Comparison of ENCODE assay signal across 17 mouse cellular contexts in genomic region chr3:84218498-84218897, GRCm38 (mm10). TPM values are rescaled to one million over a fixed set of nuclear protein-coding genes. Genes with fewer than 3 reads are reported as not detected.
DNase-seq lines count a peak whose midpoint lies in the region; ATAC-seq and TF ChIP-seq lines count a peak whose summit lies in the region.
"Had no signal": no experiment of that assay in that cellular context is flagged by ENCODE, and none has a peak within 500 bp of the region (broad histone marks: within the 10 kb centered on the region; RNA-seq: fewer than 3 reads in every experiment).

No protein-coding gene starts in this region.

- no peak for DNase-seq in neural tube, embryonic 11.5 days (ENCODE audit: low spot score)
- no peak for DNase-seq in neural tube, embryonic 10.5 days (ENCODE audit: extremely low spot score, low spot score)
- DNase-seq in midbrain, embryonic 10.5 days (ENCODE audit: low spot score), result no peak
- no peak for DNase-seq in thymus, postnatal 36 days
- no peak for DNase-seq in lung, adult 2 months
- no peak for DNase-seq in liver, postnatal 0 days
- DNase-seq: adrenal gland, postnatal 25 days; cerebellum, adult 11 months; right cerebral cortex, adult 18-20 months had no signal

- no peak for TF ChIP-seq POLR2A in lung, adult 2 months (IDR thresholded peaks at IDR 0.05; ENCODE audit: borderline replicate concordance, extremely low read depth, low read depth, low read length)

- H3K9ac ChIP-seq in neural tube, embryonic 11.5 days (ENCODE audit: low read length), result no peak overlapping the region
- peak overlapping the region; percentile 64; the same call in 1 of the 2 replicates for H3K9ac ChIP-seq in forebrain, embryonic 15.5 days (replicated peaks)
- no peak overlapping the region for H3K9ac ChIP-seq in kidney, embryonic 15.5 days
- no peak overlapping the region for H3K9ac ChIP-seq in liver, postnatal 0 days (replicated peaks)
- H3K9ac ChIP-seq: heart, embryonic 15.5 days; limb, embryonic 15.5 days; stomach, embryonic 15.5 days had no signal

- H3K36me3 ChIP-seq in neural tube, embryonic 11.5 days (ENCODE audit: control insufficient read depth, insufficient read depth, low read length), result no peaks in the 10 kb centered on the region
- H3K36me3 ChIP-seq in forebrain, embryonic 15.5 days, result no peaks in the 10 kb centered on the region
- H3K36me3 ChIP-seq in midbrain, embryonic 10.5 days, result no peaks in the 10 kb centered on the region
- H3K36me3 ChIP-seq in kidney, embryonic 15.5 days, result no peaks in the 10 kb centered on the region
- no peaks in the 10 kb centered on the region for H3K36me3 ChIP-seq in liver, postnatal 0 days (replicated peaks; ENCODE audit: insufficient read depth, low read length)
- H3K36me3 ChIP-seq: heart, embryonic 15.5 days; limb, embryonic 15.5 days; stomach, embryonic 15.5 days had no signal

- H3K27me3 ChIP-seq in neural tube, embryonic 11.5 days (ENCODE audit: control insufficient read depth, insufficient read depth, low read length), result no peaks in the 10 kb centered on the region
- H3K27me3 ChIP-seq in forebrain, embryonic 15.5 days, result no peaks in the 10 kb centered on the region
- no peaks in the 10 kb centered on the region for H3K27me3 ChIP-seq in midbrain, embryonic 10.5 days (ENCODE audit: low read depth, poor library complexity, severe bottlenecking)
- no peaks in the 10 kb centered on the region; the same call in 1 of the 2 replicates for H3K27me3 ChIP-seq in kidney, embryonic 15.5 days
- H3K27me3 ChIP-seq in liver, postnatal 0 days (ENCODE audit: insufficient read depth, low read length), result peaks cover 16% of the 10 kb centered on the region
- H3K27me3 ChIP-seq: limb, embryonic 15.5 days; stomach, embryonic 15.5 days had no signal

- H3K27ac ChIP-seq in neural tube, embryonic 11.5 days (ENCODE audit: low read depth, low read length), result no peak overlapping the region
- peak overlapping the region; percentile 93; the same call in 1 of the 2 replicates for H3K27ac ChIP-seq in forebrain, embryonic 15.5 days (replicated peaks)
- peak overlapping the region; percentile 92 for H3K27ac ChIP-seq in midbrain, embryonic 10.5 days (replicated peaks)
- H3K27ac ChIP-seq in kidney, embryonic 15.5 days, result no peak overlapping the region
- no peak overlapping the region for H3K27ac ChIP-seq in liver, postnatal 0 days (ENCODE audit: low read depth)
- H3K27ac ChIP-seq: heart, embryonic 15.5 days; limb, embryonic 15.5 days; stomach, embryonic 15.5 days had no signal

- H3K9me3 ChIP-seq in neural tube, embryonic 11.5 days (ENCODE audit: control insufficient read depth, low read length), result no peaks in the 10 kb centered on the region
- H3K9me3 ChIP-seq in forebrain, embryonic 15.5 days, result no peaks in the 10 kb centered on the region
- H3K9me3 ChIP-seq in midbrain, embryonic 10.5 days (replicated peaks), result no peaks in the 10 kb centered on the region
- no peaks in the 10 kb centered on the region for H3K9me3 ChIP-seq in kidney, embryonic 15.5 days (replicated peaks)
- no peaks in the 10 kb centered on the region for H3K9me3 ChIP-seq in liver, postnatal 0 days (ENCODE audit: low read length)
- H3K9me3 ChIP-seq: heart, embryonic 15.5 days; limb, embryonic 15.5 days; stomach, embryonic 15.5 days had no signal

- H3K4me1 ChIP-seq in neural tube, embryonic 11.5 days (ENCODE audit: control insufficient read depth, insufficient read depth, low read length), result peaks cover 20% of the 10 kb centered on the region
- peaks cover 80% of the 10 kb centered on the region for H3K4me1 ChIP-seq in forebrain, embryonic 15.5 days
- peaks cover 77% of the 10 kb centered on the region for H3K4me1 ChIP-seq in midbrain, embryonic 10.5 days
- peaks cover 8% of the 10 kb centered on the region for H3K4me1 ChIP-seq in lung, adult 2 months (ENCODE audit: control insufficient read depth, insufficient read depth, low read length)
- H3K4me1 ChIP-seq in kidney, embryonic 15.5 days, result peaks cover 26% of the 10 kb centered on the region
- peaks cover 14% of the 10 kb centered on the region; the same call in 1 of the 2 replicates for H3K4me1 ChIP-seq in liver, postnatal 0 days (ENCODE audit: insufficient read depth)

- TF ChIP-seq EP300 in liver, postnatal 0 days (IDR thresholded peaks at IDR 0.05; ENCODE audit: low read depth), result no peak

- H3K4me2 ChIP-seq in neural tube, embryonic 11.5 days (ENCODE audit: low read depth), result peak overlapping the region; percentile 70
- H3K4me2 ChIP-seq in forebrain, embryonic 15.5 days (replicated peaks), result peak overlapping the region; percentile 62
- H3K4me2 ChIP-seq in kidney, embryonic 15.5 days, result no peak overlapping the region
- no peak overlapping the region for H3K4me2 ChIP-seq in liver, postnatal 0 days (ENCODE audit: low read depth, low read length)
- H3K4me2 ChIP-seq: heart, embryonic 15.5 days; limb, embryonic 15.5 days; stomach, embryonic 15.5 days had no signal

- ATAC-seq in neural tube, embryonic 11.5 days (ENCODE audit: insufficient read depth, low FRiP score, low TSS enrichment), result no peak
- ATAC-seq in forebrain, embryonic 15.5 days (replicated peaks), result no peak
- no peak for ATAC-seq in kidney, embryonic 15.5 days (replicated peaks; ENCODE audit: low FRiP score)
- ATAC-seq in liver, postnatal 0 days, result no peak
- ATAC-seq: intestine, embryonic 16.5 days had no signal

- no peak for TF ChIP-seq CTCF in lung, adult 2 months (IDR thresholded peaks at IDR 0.05; ENCODE audit: insufficient read depth, low read length)
- no peak for TF ChIP-seq CTCF in liver, postnatal 0 days (IDR thresholded peaks at IDR 0.05; ENCODE audit: low read depth)

- no peak overlapping the region; the same call in 1 of the 2 replicates for H3K4me3 ChIP-seq in neural tube, embryonic 11.5 days (ENCODE audit: low read depth, low read length)
- H3K4me3 ChIP-seq in forebrain, embryonic 15.5 days, result peak overlapping the region; percentile 49
- peak overlapping the region; percentile 69 for H3K4me3 ChIP-seq in midbrain, embryonic 10.5 days
- no peak overlapping the region for H3K4me3 ChIP-seq in lung, adult 2 months (replicated peaks; ENCODE audit: extremely low read depth, low read depth, low read length)
- H3K4me3 ChIP-seq in kidney, embryonic 15.5 days (replicated peaks), result no peak overlapping the region
- H3K4me3 ChIP-seq in liver, postnatal 0 days (ENCODE audit: low read depth, low read length), result no peak overlapping the region
- H3K4me3 ChIP-seq: heart, embryonic 15.5 days; limb, embryonic 15.5 days; myocyte; stomach, embryonic 15.5 days had no signal

- WGBS in neural tube, embryonic 11.5 days, result 46% methylated on average over 2 of the region's 2 CpGs
- WGBS in forebrain, embryonic 15.5 days, result 43% methylated on average over 2 of the region's 2 CpGs
- 57% methylated on average over 2 of the region's 2 CpGs for WGBS in midbrain, embryonic 10.5 days
- WGBS in lung, adult 2 months, result 82% methylated on average over 2 of the region's 2 CpGs
- 58% methylated on average over 2 of the region's 2 CpGs for WGBS in kidney, embryonic 15.5 days
- 77% methylated on average over 2 of the region's 2 CpGs for WGBS in liver, postnatal 0 days (ENCODE audit: insufficient replicate concordance)

RNA-seq across cellular contexts. Expression of gene Gm6525, which starts 44.6 kb away (rescaled TPM):
- 0.76 and 0.95 TPM in 2 replicates for polyA plus RNA-seq in neural tube, embryonic 11.5 days (2014; fragmentation: Nextera tagmentation; extraction: Ambion mirVana)
- 3.3 and 4.2 TPM in 2 replicates for polyA plus RNA-seq in forebrain, embryonic 15.5 days (2015; fragmentation: Nextera tagmentation; extraction: Ambion mirVana)
- 1.8 and 2.8 TPM in 2 replicates for polyA plus RNA-seq in midbrain, embryonic 10.5 days (2016; fragmentation: Nextera tagmentation; extraction: Ambion mirVana)
- polyA plus RNA-seq in lung, adult 2 months (2012; rRNA removed), result not detected in 2 replicates
- 0.51 and 1.1 TPM in 2 replicates for polyA plus RNA-seq in kidney, embryonic 15.5 days (2015; fragmentation: Nextera tagmentation; extraction: Ambion mirVana)
- 0.14 and 0.21 TPM in 2 replicates for polyA plus RNA-seq in liver, postnatal 0 days (2015; fragmentation: Nextera tagmentation; extraction: Ambion mirVana)
- polyA plus RNA-seq: large intestine, adult 2 months had no signal

Comparison
In these comparisons a context has a peak if more than half of its experiments do, and no peak if none do; other contexts are left out.
1. H3K27ac ChIP-seq: peak in forebrain, embryonic 15.5 days (single experiment) and midbrain, embryonic 10.5 days (single experiment); none in neural tube, embryonic 11.5 days (single experiment), kidney, embryonic 15.5 days (single experiment) and liver, postnatal 0 days (single experiment).
2. H3K4me2 ChIP-seq: peak in neural tube, embryonic 11.5 days (single experiment) and forebrain, embryonic 15.5 days (single experiment); none in kidney, embryonic 15.5 days (single experiment) and liver, postnatal 0 days (single experiment).
3. H3K4me3 ChIP-seq: peak in forebrain, embryonic 15.5 days (single experiment) and midbrain, embryonic 10.5 days (single experiment); none in neural tube, embryonic 11.5 days (single experiment), lung, adult 2 months (single experiment), kidney, embryonic 15.5 days (single experiment) and liver, postnatal 0 days (single experiment).